Mouse (Mus musculus): ENCODE measurements around the gene Gls. TPM values are rescaled to one million over a fixed set of nuclear protein-coding genes. Genes with fewer than 3 reads are reported as not detected.

Gls gene
- polyA plus RNA-seq, 1 experiment: 9.8 TPM

- H3K27ac ChIP-seq (ENCODE audit: insufficient read depth, low read length): no peak overlapping the region
- H3K36me3 ChIP-seq (ENCODE audit: control insufficient read depth, insufficient read depth, low read length): peaks cover 3% of the 10 kb centered on the region
- TF ChIP-seq POLR2A (IDR thresholded peaks at IDR 0.05; ENCODE audit: low read depth, low read length): no peak
- TF ChIP-seq CTCF (IDR thresholded peaks at IDR 0.05; ENCODE audit: extremely low read depth, insufficient read depth, insufficient read length, insufficient replicate concordance): no peak
- no peak for DNase-seq (ENCODE audit: low read depth in 1 of 2, low spot score in 2 of 2)
- no peaks in the 10 kb centered on the region for H3K27me3 ChIP-seq (ENCODE audit: control insufficient read depth, insufficient read depth, low read length)
- H3K4me3 ChIP-seq (ENCODE audit: extremely low read depth, insufficient read depth, insufficient read length): no peak overlapping the region
- H3K4me1 ChIP-seq (ENCODE audit: control insufficient read depth, insufficient read depth, insufficient read length): no peaks in the 10 kb centered on the region
Observed at GRCm38 (mm10) chr1:52216766-52217165, 16.3 kb downstream of the Gls start.

GRCm38 (mm10) chr1:52182992-52183391 lies 50.0 kb downstream of the Gls start:
- H3K4me1 ChIP-seq (ENCODE audit: control insufficient read depth, insufficient read depth, insufficient read length): no peaks in the 10 kb centered on the region
- 89% methylated on average over 2 of the region's 2 CpGs for WGBS
- TF ChIP-seq CTCF (IDR thresholded peaks at IDR 0.05; ENCODE audit: extremely low read depth, insufficient read depth, insufficient read length, insufficient replicate concordance) (no peak), POLR2A (IDR thresholded peaks at IDR 0.05; ENCODE audit: low read depth, low read length) (no peak)
- no peak for DNase-seq (ENCODE audit: low read depth in 1 of 2, low spot score in 2 of 2)
- H3K4me3 ChIP-seq (ENCODE audit: extremely low read depth, insufficient read depth, insufficient read length): no peak overlapping the region
- peaks cover 2% of the 10 kb centered on the region for H3K36me3 ChIP-seq (ENCODE audit: control insufficient read depth, insufficient read depth, low read length)
- H3K27ac ChIP-seq (ENCODE audit: insufficient read depth, low read length): no peak overlapping the region
- no peaks in the 10 kb centered on the region for H3K27me3 ChIP-seq (ENCODE audit: control insufficient read depth, insufficient read depth, low read length)

- Histone ChIP-seq H3K36me3 (ENCODE audit: control insufficient read depth, insufficient read depth, low read length) (no peaks in the 10 kb centered on the region), H3K4me1 (ENCODE audit: control insufficient read depth, insufficient read depth, insufficient read length) (no peaks in the 10 kb centered on the region), H3K4me3 (ENCODE audit: extremely low read depth, insufficient read depth, insufficient read length) (no peak overlapping the region), H3K27me3 (ENCODE audit: control insufficient read depth, insufficient read depth, low read length) (no peaks in the 10 kb centered on the region), H3K27ac (ENCODE audit: insufficient read depth, low read length) (no peak overlapping the region)
- TF ChIP-seq POLR2A (IDR thresholded peaks at IDR 0.05; ENCODE audit: low read depth, low read length) (no peak), CTCF (IDR thresholded peaks at IDR 0.05; ENCODE audit: extremely low read depth, insufficient read depth, insufficient read length, insufficient replicate concordance) (no peak)
- DNase-seq (ENCODE audit: low read depth in 1 of 2, low spot score in 2 of 2): no peak
Observed at GRCm38 (mm10) chr1:52181994-52182393, 51.0 kb downstream of the Gls start.

- Histone ChIP-seq H3K4me1 (ENCODE audit: control insufficient read depth, insufficient read depth, insufficient read length) (no peaks in the 10 kb centered on the region), H3K27ac (ENCODE audit: insufficient read depth, low read length) (no peak overlapping the region), H3K4me3 (ENCODE audit: extremely low read depth, insufficient read depth, insufficient read length) (no peak overlapping the region), H3K36me3 (ENCODE audit: control insufficient read depth, insufficient read depth, low read length) (no peaks in the 10 kb centered on the region), H3K27me3 (ENCODE audit: control insufficient read depth, insufficient read depth, low read length) (no peaks in the 10 kb centered on the region)
- no peak for DNase-seq (ENCODE audit: low read depth in 1 of 2, low spot score in 2 of 2)
- WGBS: 93% methylated on average over 9 of the region's 9 CpGs
- no peak for TF ChIP-seq CTCF (IDR thresholded peaks at IDR 0.05; ENCODE audit: extremely low read depth, insufficient read depth, insufficient read length, insufficient replicate concordance)
- TF ChIP-seq POLR2A (IDR thresholded peaks at IDR 0.05; ENCODE audit: low read depth, low read length): no peak
Observed at GRCm38 (mm10) chr1:52179939-52180568, 53.0 kb downstream of the Gls start.

- Histone ChIP-seq H3K27me3 (ENCODE audit: control insufficient read depth, insufficient read depth, low read length) (no peaks in the 10 kb centered on the region), H3K4me3 (ENCODE audit: extremely low read depth, insufficient read depth, insufficient read length) (no peak overlapping the region), H3K27ac (ENCODE audit: insufficient read depth, low read length) (no peak overlapping the region), H3K36me3 (ENCODE audit: control insufficient read depth, insufficient read depth, low read length) (no peaks in the 10 kb centered on the region), H3K4me1 (ENCODE audit: control insufficient read depth, insufficient read depth, insufficient read length) (no peaks in the 10 kb centered on the region)
- TF ChIP-seq CTCF (IDR thresholded peaks at IDR 0.05; ENCODE audit: extremely low read depth, insufficient read depth, insufficient read length, insufficient replicate concordance): no peak
- TF ChIP-seq POLR2A (IDR thresholded peaks at IDR 0.05; ENCODE audit: low read depth, low read length): no peak
- DNase-seq (ENCODE audit: low read depth in 1 of 2, low spot score in 2 of 2): no peak
- 81% methylated on average over 2 of the region's 2 CpGs for WGBS
Observed at GRCm38 (mm10) chr1:52176999-52177398, 56.0 kb downstream of the Gls start.

- no peak overlapping the region for H3K4me3 ChIP-seq (ENCODE audit: extremely low read depth, insufficient read depth, insufficient read length)
- no peak overlapping the region for H3K27ac ChIP-seq (ENCODE audit: insufficient read depth, low read length)
- 87% methylated on average over 3 of the region's 3 CpGs for WGBS
- TF ChIP-seq CTCF (IDR thresholded peaks at IDR 0.05; ENCODE audit: extremely low read depth, insufficient read depth, insufficient read length, insufficient replicate concordance) (no peak), POLR2A (IDR thresholded peaks at IDR 0.05; ENCODE audit: low read depth, low read length) (no peak)
- no peaks in the 10 kb centered on the region for H3K4me1 ChIP-seq (ENCODE audit: control insufficient read depth, insufficient read depth, insufficient read length)
- DNase-seq (ENCODE audit: low read depth in 1 of 2, low spot score in 2 of 2): no peak
- H3K36me3 ChIP-seq (ENCODE audit: control insufficient read depth, insufficient read depth, low read length): no peaks in the 10 kb centered on the region
- H3K27me3 ChIP-seq (ENCODE audit: control insufficient read depth, insufficient read depth, low read length): no peaks in the 10 kb centered on the region
Observed at GRCm38 (mm10) chr1:52175983-52176382, 57.0 kb downstream of the Gls start.

- no peak for DNase-seq (ENCODE audit: low read depth in 1 of 2, low spot score in 2 of 2)
- Histone ChIP-seq H3K4me1 (ENCODE audit: control insufficient read depth, insufficient read depth, insufficient read length) (no peaks in the 10 kb centered on the region), H3K4me3 (ENCODE audit: extremely low read depth, insufficient read depth, insufficient read length) (no peak overlapping the region), H3K27me3 (ENCODE audit: control insufficient read depth, insufficient read depth, low read length) (no peaks in the 10 kb centered on the region), H3K27ac (ENCODE audit: insufficient read depth, low read length) (no peak overlapping the region), H3K36me3 (ENCODE audit: control insufficient read depth, insufficient read depth, low read length) (no peaks in the 10 kb centered on the region)
- 88% methylated on average over 5 of the region's 5 CpGs for WGBS
- TF ChIP-seq POLR2A (IDR thresholded peaks at IDR 0.05; ENCODE audit: low read depth, low read length) (no peak), CTCF (IDR thresholded peaks at IDR 0.05; ENCODE audit: extremely low read depth, insufficient read depth, insufficient read length, insufficient replicate concordance) (no peak)
Observed at GRCm38 (mm10) chr1:52175321-52175720, 57.7 kb downstream of the Gls start.

Measured in spleen, adult 2 months (tissue).